Mouse (Mus musculus): ENCODE results near the gene Gdap1l1.

- TF ChIP-seq CTCF (IDR thresholded peaks at IDR 0.05; ENCODE audit: borderline replicate concordance, insufficient read depth, low read depth, low read length) (no peak), POLR2A (IDR thresholded peaks at IDR 0.05; ENCODE audit: borderline replicate concordance, insufficient read depth, low read length) (no peak)
Measured at GRCm38 (mm10) chr2:163462801-163463200, 24.5 kb downstream of the Gdap1l1 start.
